Mouse (Mus musculus): ENCODE results near the gene Inafm1.
"Not testable (repeated sequence)": the region's sequence is repeated elsewhere in the genome, so short reads cannot be mapped to it uniquely, and the experiment has no call there.

The Inafm1 gene

GRCm38 (mm10) chr7:16297616-16298015 is 24.2 kb upstream of the Inafm1 start:
- DNase-seq (ENCODE audit: low read depth, low spot score), result no peak

GRCm38 (mm10) chr7:16296766-16297390 is 23.5 kb upstream of the Inafm1 start:
- DNase-seq (ENCODE audit: low read depth, low spot score), result peak; percentile 95

- peak; percentile 47 for DNase-seq (ENCODE audit: low read depth, low spot score)
These were observed 22.7 kb upstream of the Inafm1 start for GRCm38 (mm10) chr7:16296146-16296545.

- DNase-seq (ENCODE audit: low read depth, low spot score), result peak; percentile 95
These were observed 22.0 kb upstream of the Inafm1 start for GRCm38 (mm10) chr7:16295321-16295900.

GRCm38 (mm10) chr7:16294837-16295236 is 21.4 kb upstream of the Inafm1 start:
- DNase-seq (ENCODE audit: low read depth, low spot score), result peak; percentile 94

- peak; percentile 74 for DNase-seq (ENCODE audit: low read depth, low spot score)
These were observed 20.9 kb upstream of the Inafm1 start for GRCm38 (mm10) chr7:16294346-16294745.

- no peak for DNase-seq (ENCODE audit: low read depth, low spot score)
These were observed 14.4 kb upstream of the Inafm1 start for GRCm38 (mm10) chr7:16287791-16288190.

GRCm38 (mm10) chr7:16287016-16287415 is 13.6 kb upstream of the Inafm1 start:
- no peak for DNase-seq (ENCODE audit: low read depth, low spot score)

- DNase-seq (ENCODE audit: low read depth, low spot score), result peak; percentile 97
These were observed 12.9 kb upstream of the Inafm1 start, which contains the start of gene Ccdc9 for GRCm38 (mm10) chr7:16286026-16286961. TSS of gene Ccdc9 (minus strand) at chr7:16286795.

GRCm38 (mm10) chr7:16285450-16286025 is 12.1 kb upstream of the Inafm1 start:
- peak; percentile 73 for DNase-seq (ENCODE audit: low read depth, low spot score)

- DNase-seq (ENCODE audit: low read depth, low spot score), result no peak
These were observed 11.5 kb upstream of the Inafm1 start for GRCm38 (mm10) chr7:16284904-16285303.

GRCm38 (mm10) chr7:16284001-16284400 is 10.6 kb upstream of the Inafm1 start:
- DNase-seq (ENCODE audit: low read depth, low spot score), result no peak

GRCm38 (mm10) chr7:16282334-16282733 is 8.9 kb upstream of the Inafm1 start:
- DNase-seq (ENCODE audit: low read depth, low spot score), result no peak

- DNase-seq (ENCODE audit: low read depth, low spot score), result no peak
These were observed 7.3 kb upstream of the Inafm1 start for GRCm38 (mm10) chr7:16280721-16281120.

GRCm38 (mm10) chr7:16274922-16275890 is 1.8 kb upstream of the Inafm1 start:
- no peak for DNase-seq (ENCODE audit: low read depth, low spot score)

- DNase-seq (ENCODE audit: low read depth, low spot score), result peak; percentile 93
These were observed 336 bp upstream of the Inafm1 start for GRCm38 (mm10) chr7:16273766-16274140.

- peak; percentile 86 for DNase-seq (ENCODE audit: low read depth, low spot score)
These were observed 736 bp downstream of the Inafm1 start for GRCm38 (mm10) chr7:16272681-16273080.

- no peak for DNase-seq (ENCODE audit: low read depth, low spot score)
These were observed 2.3 kb downstream of the Inafm1 start for GRCm38 (mm10) chr7:16271139-16271538.

- not testable (repeated sequence) for DNase-seq (ENCODE audit: low read depth, low spot score)
These were observed 6.8 kb downstream of the Inafm1 start for GRCm38 (mm10) chr7:16266593-16266992.

GRCm38 (mm10) chr7:16265856-16266255 is 7.6 kb downstream of the Inafm1 start:
- no peak for DNase-seq (ENCODE audit: low read depth, low spot score)

- DNase-seq (ENCODE audit: low read depth, low spot score), result no peak
These were observed 9.6 kb downstream of the Inafm1 start for GRCm38 (mm10) chr7:16263843-16264242.
